Mouse (Mus musculus): ENCODE measurements around the gene 1700034I23Rik.

GRCm38 (mm10) chr3:40938189-40938588 is 35.8 kb upstream of the 1700034I23Rik start:
- no peak for TF ChIP-seq CTCF (IDR thresholded peaks at IDR 0.05; ENCODE audit: low read depth)
- no peak for TF ChIP-seq EP300 (optimal IDR thresholded peaks at IDR 0.05)
